Mouse (Mus musculus): ENCODE measurements around the gene Slc1a2. TPM values are rescaled to one million over a fixed set of nuclear protein-coding genes. Genes with fewer than 3 reads are reported as not detected.

Slc1a2 gene
- polyA plus RNA-seq, 1 experiment from 2014 or later, result 0.38 TPM

DNA sequence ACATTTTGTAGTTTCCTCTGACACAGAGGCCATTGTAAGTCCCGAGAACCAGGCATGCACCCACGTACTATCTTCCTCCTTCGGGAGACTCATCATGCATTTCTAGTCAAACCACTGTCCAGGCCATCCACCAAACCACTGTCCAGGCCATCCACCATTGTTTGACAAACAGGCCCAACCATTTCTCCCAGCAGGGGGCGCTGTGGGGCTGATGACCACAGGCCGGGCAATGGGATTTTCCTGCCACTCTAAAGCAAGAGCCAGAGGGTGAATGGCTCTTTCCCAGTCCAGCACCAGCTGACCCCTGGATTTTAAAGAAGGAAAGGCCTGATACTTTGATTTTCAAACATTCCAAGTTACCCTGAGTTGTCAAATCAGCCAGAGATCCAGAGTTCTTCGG, 16.8 kb downstream of the Slc1a2 start:
- Histone ChIP-seq H3K4me1 (peaks cover 12% of the 10 kb centered on the region), H3K36me3 (no peaks in the 10 kb centered on the region), H3K27ac (no peak overlapping the region), H3K9me3 (replicated peaks) (no peaks in the 10 kb centered on the region), H3K4me3 (no peak overlapping the region), H3K27me3 (ENCODE audit: low read depth, poor library complexity, severe bottlenecking) (no peaks in the 10 kb centered on the region)
- 75% methylated on average over 6 of the region's 6 CpGs for WGBS
- peak; percentile 82 for DNase-seq (ENCODE audit: low spot score)

DNA sequence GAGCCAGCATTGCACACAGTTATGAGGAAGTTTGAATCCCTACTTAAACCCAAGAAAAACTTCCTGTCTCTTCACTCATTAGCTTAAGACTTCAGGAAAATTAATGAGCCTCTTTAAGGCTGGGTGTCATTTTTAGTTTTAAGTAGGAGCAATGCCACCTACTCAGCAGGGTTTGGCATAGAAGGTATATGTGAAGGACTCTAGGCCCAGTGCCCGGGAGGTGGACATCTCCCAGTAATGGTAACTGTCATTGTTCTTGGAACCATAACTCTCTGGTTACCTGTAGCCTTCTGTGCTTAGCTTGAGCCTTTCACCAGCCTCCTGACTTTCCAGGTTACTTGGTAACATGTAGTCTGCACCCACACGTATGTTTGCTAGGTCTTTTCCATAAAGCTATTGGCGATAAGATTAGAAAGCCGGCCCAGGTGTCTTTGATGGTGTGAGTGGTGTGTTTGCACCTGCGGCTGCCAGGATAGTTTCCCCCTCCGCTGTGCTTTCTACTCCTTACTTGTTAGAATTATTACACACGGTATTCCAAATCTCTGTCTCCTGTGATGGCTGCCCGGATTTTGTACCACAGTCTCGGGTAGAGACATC, 18.4 kb downstream of the Slc1a2 start:
- Histone ChIP-seq H3K36me3 (no peaks in the 10 kb centered on the region), H3K4me1 (peaks cover 12% of the 10 kb centered on the region), H3K9me3 (replicated peaks) (no peaks in the 10 kb centered on the region), H3K27ac (no peak overlapping the region), H3K27me3 (ENCODE audit: low read depth, poor library complexity, severe bottlenecking) (peaks cover 3% of the 10 kb centered on the region; the same call in 1 of the 2 replicates), H3K4me3 (no peak overlapping the region)
- no peak for DNase-seq (ENCODE audit: low spot score)
- WGBS, result 95% methylated on average over 9 of the region's 9 CpGs

DNA sequence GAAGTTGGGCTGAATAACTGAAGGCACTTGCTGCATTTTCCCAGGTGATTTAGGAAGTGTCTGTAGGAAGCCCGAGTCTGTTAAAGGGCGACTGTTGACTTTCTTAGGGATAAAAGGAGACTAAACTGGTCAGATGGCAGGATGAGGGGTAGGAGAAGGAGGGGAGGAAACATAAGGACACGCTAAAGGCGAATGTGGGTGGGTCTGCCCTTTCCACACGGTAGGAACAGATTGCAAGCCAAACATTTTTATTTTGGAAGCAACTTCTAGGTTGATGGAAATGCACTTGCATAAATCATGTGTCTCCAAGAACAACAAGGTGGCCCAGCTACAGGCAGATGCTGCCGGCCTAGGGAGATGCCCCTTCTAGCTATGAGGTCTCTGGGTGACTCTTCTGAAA, 18.9 kb downstream of the Slc1a2 start:
- no peaks in the 10 kb centered on the region for H3K36me3 ChIP-seq
- H3K9me3 ChIP-seq (replicated peaks), result no peaks in the 10 kb centered on the region
- no peak for DNase-seq (ENCODE audit: low spot score)
- peaks cover 12% of the 10 kb centered on the region for H3K4me1 ChIP-seq
- H3K4me3 ChIP-seq, result no peak overlapping the region
- H3K27ac ChIP-seq, result no peak overlapping the region
- H3K27me3 ChIP-seq (ENCODE audit: low read depth, poor library complexity, severe bottlenecking), result peaks cover 3% of the 10 kb centered on the region; the same call in 1 of the 2 replicates
- 86% methylated on average over 6 of the region's 6 CpGs for WGBS

DNA sequence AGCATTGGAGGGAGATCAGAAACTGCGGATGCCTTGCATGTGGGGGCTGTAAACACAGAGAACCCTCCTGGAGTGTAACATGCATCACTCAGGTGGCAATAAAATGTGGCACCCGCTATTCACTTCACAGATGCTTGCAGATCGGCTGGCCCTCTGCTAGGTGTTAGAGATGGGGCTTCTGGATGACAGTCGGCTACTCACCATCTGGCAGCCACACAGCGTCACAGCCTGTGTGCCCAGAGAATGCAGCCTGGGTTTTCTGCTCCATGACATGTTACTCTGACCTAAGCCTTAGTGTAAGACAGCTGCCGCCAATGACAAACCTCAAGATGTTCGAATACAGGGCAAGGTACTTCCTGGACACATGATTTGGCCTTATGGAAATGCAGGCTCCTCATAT, 22.9 kb downstream of the Slc1a2 start:
- H3K27me3 ChIP-seq (ENCODE audit: low read depth, poor library complexity, severe bottlenecking), result peaks cover 3% of the 10 kb centered on the region; the same call in 1 of the 2 replicates
- H3K27ac ChIP-seq, result no peak overlapping the region
- no peaks in the 10 kb centered on the region for H3K9me3 ChIP-seq (replicated peaks)
- H3K4me1 ChIP-seq, result no peaks in the 10 kb centered on the region
- no peaks in the 10 kb centered on the region for H3K36me3 ChIP-seq
- no peak overlapping the region for H3K4me3 ChIP-seq
- DNase-seq (ENCODE audit: low spot score), result no peak
- WGBS, result 43% methylated on average over 7 of the region's 7 CpGs

DNA sequence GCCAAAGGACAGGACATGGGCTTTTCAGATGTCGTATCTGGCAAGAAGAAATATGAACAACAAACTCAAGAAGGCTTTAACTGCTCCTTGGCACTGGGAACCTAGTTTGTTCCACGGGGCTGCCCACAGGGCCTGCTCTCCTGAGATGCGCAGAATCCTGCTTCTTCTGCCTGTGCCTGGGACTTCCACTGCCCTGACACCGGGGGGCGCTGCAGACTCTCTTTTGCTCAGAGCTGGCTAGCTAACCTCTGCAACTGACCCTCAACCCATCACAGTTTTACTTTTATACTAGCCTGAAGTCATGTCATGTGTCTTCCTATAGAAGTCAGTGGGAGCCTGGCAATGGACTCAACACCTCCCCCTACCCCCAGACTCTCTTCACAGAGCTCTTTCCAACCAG, 23.7 kb downstream of the Slc1a2 start:
- Histone ChIP-seq H3K27me3 (ENCODE audit: low read depth, poor library complexity, severe bottlenecking) (peaks cover 3% of the 10 kb centered on the region; the same call in 1 of the 2 replicates), H3K9me3 (replicated peaks) (no peaks in the 10 kb centered on the region), H3K4me1 (no peaks in the 10 kb centered on the region), H3K27ac (no peak overlapping the region), H3K4me3 (no peak overlapping the region), H3K36me3 (no peaks in the 10 kb centered on the region)
- 48% methylated on average over 5 of the region's 5 CpGs for WGBS
- DNase-seq (ENCODE audit: low spot score), result peak; percentile 69

DNA sequence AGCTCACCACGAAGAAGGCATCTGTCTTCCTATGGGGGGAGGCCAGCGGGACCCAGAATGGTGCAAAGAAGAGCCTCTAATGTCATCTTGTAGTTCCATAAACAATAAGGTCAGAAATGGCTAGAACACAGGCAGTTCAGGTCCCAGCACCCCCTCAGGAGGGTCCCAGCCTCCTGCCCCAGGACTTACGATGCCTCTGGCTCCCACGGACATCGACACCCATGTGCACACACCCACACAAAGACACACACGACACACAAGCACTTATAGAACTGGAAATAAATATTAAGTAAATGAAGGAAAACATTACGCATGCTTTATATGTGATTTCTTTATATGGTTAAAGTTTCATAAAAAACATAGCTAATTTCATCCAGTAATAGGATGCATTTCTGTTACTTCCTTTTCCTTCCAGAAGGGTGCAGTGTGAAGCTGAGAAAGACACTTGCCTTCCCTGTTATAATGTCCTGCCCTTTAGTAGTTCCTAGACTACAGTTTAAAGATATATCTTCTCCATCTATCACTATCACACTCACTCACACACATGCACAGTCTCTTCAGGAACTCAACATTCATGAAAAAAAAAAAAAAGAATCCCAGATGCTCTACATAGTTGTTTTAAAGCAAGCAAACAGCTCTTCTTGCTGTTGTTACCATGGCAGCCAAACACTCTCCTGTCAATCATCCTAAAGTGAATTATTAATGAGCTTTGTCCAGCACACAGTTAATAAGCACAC, 27.1 kb downstream of the Slc1a2 start:
- Histone ChIP-seq H3K9me3 (replicated peaks) (no peaks in the 10 kb centered on the region), H3K4me1 (no peaks in the 10 kb centered on the region), H3K27me3 (ENCODE audit: low read depth, poor library complexity, severe bottlenecking) (peaks cover 3% of the 10 kb centered on the region; the same call in 1 of the 2 replicates), H3K27ac (no peak overlapping the region), H3K4me3 (no peak overlapping the region), H3K36me3 (no peaks in the 10 kb centered on the region)
- WGBS, result 89% methylated on average over 7 of the region's 7 CpGs
- no peak for DNase-seq (ENCODE audit: low spot score)

DNA sequence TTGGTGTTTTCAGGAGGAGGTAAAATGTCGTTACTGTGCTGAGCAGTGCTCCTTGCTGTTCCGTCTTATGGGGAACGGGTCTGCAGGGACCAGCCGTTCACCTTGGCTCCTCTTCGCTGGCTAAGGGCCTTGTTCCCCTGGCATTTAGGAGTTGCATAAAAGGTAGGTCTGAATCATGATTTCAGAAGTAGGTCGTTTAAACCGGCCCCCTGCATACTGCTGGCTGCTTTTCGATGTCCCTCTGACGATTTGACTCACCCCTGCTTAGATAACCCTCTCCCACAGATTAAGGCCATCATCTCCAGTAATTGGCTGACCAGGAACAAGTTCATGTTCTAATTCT, 27.6 kb downstream of the Slc1a2 start:
- DNase-seq (ENCODE audit: low spot score), result no peak
- H3K4me3 ChIP-seq, result no peak overlapping the region
- H3K36me3 ChIP-seq, result no peaks in the 10 kb centered on the region
- H3K27me3 ChIP-seq (ENCODE audit: low read depth, poor library complexity, severe bottlenecking), result peaks cover 3% of the 10 kb centered on the region; the same call in 1 of the 2 replicates
- H3K9me3 ChIP-seq (replicated peaks), result no peaks in the 10 kb centered on the region
- WGBS, result 77% methylated on average over 9 of the region's 9 CpGs
- no peaks in the 10 kb centered on the region for H3K4me1 ChIP-seq
- no peak overlapping the region for H3K27ac ChIP-seq

DNA sequence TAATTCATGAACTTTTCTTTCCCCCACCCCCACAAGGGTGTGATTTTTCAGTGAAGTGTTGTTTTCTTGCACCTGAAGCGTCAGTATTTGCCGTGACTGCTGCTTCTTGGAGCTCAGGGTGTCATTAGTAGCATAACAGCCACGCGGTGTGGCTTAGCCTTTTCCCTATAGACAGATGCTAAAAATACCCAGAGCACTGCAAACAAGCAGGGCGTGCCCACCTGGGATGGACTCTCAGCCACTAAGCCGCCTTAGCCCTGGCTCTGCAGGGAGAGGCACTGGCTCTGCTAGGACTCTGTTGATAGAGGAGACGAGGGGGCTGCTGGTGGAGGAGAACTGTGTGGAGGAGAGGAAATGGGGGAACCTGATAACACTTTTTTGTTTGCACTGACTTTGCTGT, 35.1 kb downstream of the Slc1a2 start:
- Histone ChIP-seq H3K4me1 (no peaks in the 10 kb centered on the region), H3K4me3 (no peak overlapping the region), H3K27ac (no peak overlapping the region), H3K27me3 (ENCODE audit: low read depth, poor library complexity, severe bottlenecking) (no peaks in the 10 kb centered on the region), H3K9me3 (replicated peaks) (no peaks in the 10 kb centered on the region), H3K36me3 (no peaks in the 10 kb centered on the region)
- WGBS, result 71% methylated on average over 7 of the region's 7 CpGs
- no peak for DNase-seq (ENCODE audit: low spot score)

DNA sequence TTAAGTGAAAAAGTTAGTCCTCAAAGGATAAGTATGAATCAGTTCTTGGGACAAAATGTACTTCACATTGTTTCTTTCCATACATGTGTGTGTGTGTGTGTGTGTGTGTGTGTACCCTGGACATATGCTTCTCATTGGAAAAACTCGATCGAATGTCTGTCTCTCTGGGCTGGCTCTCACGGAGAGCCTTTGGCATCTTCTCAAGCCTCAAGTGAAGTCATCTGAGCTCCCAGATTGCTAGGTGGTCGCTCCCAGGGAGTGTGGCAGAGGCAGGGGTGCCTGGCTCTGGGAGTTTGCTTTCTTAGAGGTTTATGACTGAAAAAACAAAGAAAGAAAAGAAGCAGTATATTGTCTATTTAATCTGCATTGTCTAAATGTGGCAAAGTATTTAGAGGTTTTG, 36.3 kb downstream of the Slc1a2 start:
- Histone ChIP-seq H3K9me3 (replicated peaks) (no peaks in the 10 kb centered on the region), H3K4me1 (no peaks in the 10 kb centered on the region), H3K27ac (no peak overlapping the region), H3K36me3 (no peaks in the 10 kb centered on the region), H3K27me3 (ENCODE audit: low read depth, poor library complexity, severe bottlenecking) (no peaks in the 10 kb centered on the region), H3K4me3 (no peak overlapping the region)
- DNase-seq (ENCODE audit: low spot score), result no peak
- 84% methylated on average over 4 of the region's 4 CpGs for WGBS

DNA sequence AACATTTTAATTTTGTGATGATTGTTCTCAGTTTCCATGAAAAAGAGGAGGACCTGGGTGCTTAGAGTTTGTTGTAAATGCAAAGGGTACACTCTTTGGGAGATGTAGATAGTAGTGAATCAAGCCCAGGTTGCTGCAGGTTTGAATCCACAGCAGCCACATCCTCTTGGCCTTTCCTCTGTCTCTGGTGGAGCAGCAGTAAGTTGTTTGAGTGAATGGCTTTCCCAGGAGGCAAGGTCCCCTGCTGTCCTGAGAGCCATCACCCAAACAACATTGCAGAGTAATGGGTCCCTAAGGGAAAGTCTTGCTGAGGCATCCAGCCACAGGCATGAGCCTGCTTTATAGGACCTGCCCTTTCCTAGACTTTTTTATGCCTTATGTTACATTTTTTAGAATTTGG, 37.1 kb downstream of the Slc1a2 start:
- DNase-seq (ENCODE audit: low spot score), result no peak
- Histone ChIP-seq H3K27me3 (ENCODE audit: low read depth, poor library complexity, severe bottlenecking) (no peaks in the 10 kb centered on the region), H3K27ac (no peak overlapping the region)

DNA sequence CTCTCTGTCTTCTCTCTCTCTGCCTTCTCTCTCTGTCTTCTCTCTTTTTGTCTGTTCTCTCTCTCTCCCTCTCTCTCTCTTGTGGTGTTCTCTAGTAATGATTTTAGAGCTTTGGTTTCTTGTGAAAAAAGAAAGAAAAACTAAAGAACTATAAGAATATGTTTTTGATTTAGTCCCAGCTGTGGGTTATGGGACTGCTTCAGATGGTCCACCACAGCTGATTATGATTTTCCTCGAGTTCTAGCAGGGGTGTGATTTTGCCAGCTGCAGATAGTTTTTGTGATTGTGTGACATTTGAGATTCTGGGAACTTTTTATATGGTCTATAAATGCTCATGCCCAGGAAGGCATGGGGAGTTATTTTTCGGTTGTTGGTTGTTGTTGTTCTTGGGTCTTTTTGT, 39.3 kb downstream of the Slc1a2 start:
- Histone ChIP-seq H3K4me3 (no peak overlapping the region), H3K4me1 (no peaks in the 10 kb centered on the region), H3K9me3 (replicated peaks) (no peaks in the 10 kb centered on the region), H3K36me3 (no peaks in the 10 kb centered on the region), H3K27ac (no peak overlapping the region), H3K27me3 (ENCODE audit: low read depth, poor library complexity, severe bottlenecking) (no peaks in the 10 kb centered on the region)
- DNase-seq (ENCODE audit: low spot score), result no peak
- 65% methylated on average over 2 of the region's 2 CpGs for WGBS

More for the DNA sequence above, 37.1 kb downstream of the Slc1a2 start:
- H3K4me3 ChIP-seq, result no peak overlapping the region
- no peaks in the 10 kb centered on the region for H3K9me3 ChIP-seq (replicated peaks)
- no peaks in the 10 kb centered on the region for H3K36me3 ChIP-seq
- no peaks in the 10 kb centered on the region for H3K4me1 ChIP-seq

DNA sequence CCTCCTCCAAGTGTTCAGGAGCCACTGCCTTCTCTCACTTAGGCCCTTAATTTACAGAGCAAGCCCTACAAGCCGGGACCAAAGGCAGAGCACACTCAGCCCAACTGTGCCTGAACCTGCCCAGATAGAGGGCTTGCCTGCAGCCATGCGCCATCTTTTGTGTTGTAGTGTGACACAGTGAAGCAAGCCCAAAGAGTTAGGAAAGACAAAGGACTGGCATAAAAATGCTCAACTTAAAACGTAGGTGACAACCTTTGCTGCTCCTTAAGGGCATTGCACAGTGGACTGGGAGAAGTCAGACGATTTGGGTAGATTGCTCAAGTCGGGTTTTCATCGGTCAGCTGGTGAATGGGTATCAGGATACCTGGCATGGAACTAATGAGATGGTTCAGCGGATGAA, 41.5 kb downstream of the Slc1a2 start:
- 90% methylated on average over 7 of the region's 7 CpGs for WGBS
- Histone ChIP-seq H3K9me3 (replicated peaks) (no peaks in the 10 kb centered on the region), H3K36me3 (no peaks in the 10 kb centered on the region), H3K4me1 (no peaks in the 10 kb centered on the region), H3K4me3 (no peak overlapping the region), H3K27ac (no peak overlapping the region), H3K27me3 (ENCODE audit: low read depth, poor library complexity, severe bottlenecking) (no peaks in the 10 kb centered on the region)
- DNase-seq (ENCODE audit: low spot score), result no peak

DNA sequence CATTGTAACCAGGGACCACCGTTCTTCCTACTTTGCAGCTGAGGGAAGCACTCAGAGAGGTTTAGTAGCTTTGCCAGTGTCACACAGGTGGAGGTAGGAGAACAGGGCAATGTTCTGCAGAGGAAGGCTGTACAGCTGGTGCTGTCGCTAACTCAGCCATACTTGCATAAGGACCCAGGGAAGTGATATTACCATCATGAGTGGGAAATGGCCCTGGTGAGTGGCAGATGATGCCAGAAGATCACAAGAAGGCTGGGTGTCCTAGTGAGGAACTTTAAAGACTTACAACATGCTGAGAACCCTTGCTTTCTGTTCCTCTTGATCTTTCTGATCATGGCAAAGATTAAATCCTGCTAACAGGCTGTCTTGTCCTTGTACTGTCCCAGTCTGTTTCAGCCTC, 42.2 kb downstream of the Slc1a2 start:
- Histone ChIP-seq H3K36me3 (no peaks in the 10 kb centered on the region), H3K4me3 (no peak overlapping the region), H3K9me3 (replicated peaks) (no peaks in the 10 kb centered on the region), H3K27ac (no peak overlapping the region), H3K27me3 (ENCODE audit: low read depth, poor library complexity, severe bottlenecking) (no peaks in the 10 kb centered on the region), H3K4me1 (no peaks in the 10 kb centered on the region)
- DNase-seq (ENCODE audit: low spot score), result no peak
- WGBS, result 94% methylated on average over 2 of the region's 2 CpGs

DNA sequence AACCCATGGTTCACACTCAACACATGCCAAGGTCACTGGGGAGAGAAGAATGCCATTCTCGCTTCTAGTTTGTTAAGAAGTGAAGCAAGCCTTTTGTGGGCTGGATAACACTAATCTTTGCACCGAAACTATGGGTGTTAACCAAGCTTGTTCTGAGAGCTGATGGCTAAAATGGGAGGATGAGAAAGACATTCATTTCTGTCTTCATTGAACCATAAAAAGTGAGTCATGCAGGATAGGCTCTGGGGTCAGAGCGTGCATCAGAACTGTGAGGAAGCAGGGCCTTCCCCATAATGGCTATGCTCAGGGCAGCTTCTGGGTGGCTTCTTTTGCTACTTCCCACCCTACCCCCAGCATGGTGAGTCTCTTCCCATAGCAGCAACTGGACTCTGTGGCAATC, 42.9 kb downstream of the Slc1a2 start:
- Histone ChIP-seq H3K27me3 (ENCODE audit: low read depth, poor library complexity, severe bottlenecking) (no peaks in the 10 kb centered on the region), H3K4me1 (no peaks in the 10 kb centered on the region), H3K36me3 (no peaks in the 10 kb centered on the region), H3K27ac (no peak overlapping the region), H3K4me3 (no peak overlapping the region), H3K9me3 (replicated peaks) (no peaks in the 10 kb centered on the region)
- DNase-seq (ENCODE audit: low spot score), result no peak
- WGBS, result 93% methylated on average over 3 of the region's 3 CpGs

All from limb, embryonic 10.5 days (tissue).